Mouse (Mus musculus) intestine, postnatal 0 days (tissue): Measurements from ENCODE around the gene Dlg5. TPM values are rescaled to one million over a fixed set of nuclear protein-coding genes. Genes with fewer than 3 reads are reported as not detected.

ENCODE experiments used
- ATAC-seq: fragments of 200-750 bp; cut with Nextera tagmentation; 2 replicates; pipeline ENCODE4 v1.8.0; 2017; ENCODE audit warnings: mild to moderate bottlenecking, moderate TSS enrichment, moderate library complexity
- H3K27ac ChIP-seq: fragments of 300-500 bp; sonication (generic); 2 replicates; pipeline ENCODE4 v1.5.1; 2014; ENCODE audit warnings: mild to moderate bottlenecking, low read depth, low read length, moderate library complexity
- H3K27me3 ChIP-seq: fragments of 300-500 bp; sonication (generic); replicated peaks from 2 replicates; pipeline ENCODE4 v1.6.1; 2014; ENCODE audit warnings: low read length, mixed read lengths; ENCODE audit not compliant: control insufficient read depth, insufficient read depth
- H3K36me3 ChIP-seq: fragments of 300-500 bp; sonication (generic); 2 replicates; pipeline ENCODE4 v1.6.1; 2014; ENCODE audit warnings: mild to moderate bottlenecking, moderate library complexity; ENCODE audit not compliant: control insufficient read depth, insufficient read depth
- H3K4me1 ChIP-seq: fragments of 300-500 bp; sonication (generic); replicated peaks from 2 replicates; pipeline ENCODE4 v1.6.1; 2014; ENCODE audit warnings: antibody characterized with exemption, low read length, mixed read lengths; ENCODE audit not compliant: control insufficient read depth, insufficient read depth
- H3K4me2 ChIP-seq: fragments of 300-500 bp; sonication (generic); replicated peaks from 2 replicates; pipeline ENCODE4 v1.6.1; 2014; ENCODE audit warnings: low read depth, mild to moderate bottlenecking, moderate library complexity
- H3K4me3 ChIP-seq: fragments of 300-500 bp; sonication (generic); 2 replicates; pipeline ENCODE4 v1.5.1; 2014; ENCODE audit warnings: low read depth, low read length
- H3K9ac ChIP-seq: fragments of 300-500 bp; sonication (generic); 2 replicates; pipeline ENCODE4 v1.6.1; 2014; ENCODE audit warnings: mild to moderate bottlenecking, low read depth, low read length
- H3K9me3 ChIP-seq: fragments of 300-500 bp; sonication (generic); 2 replicates; pipeline ENCODE4 v1.6.1; 2016; ENCODE audit warnings: mixed run types; ENCODE audit not compliant: control insufficient read depth
- CTCF ChIP-seq: sonication (generic); IDR thresholded peaks from 2 replicates; pipeline ENCODE4 v1.5.1; 2016; ENCODE audit warnings: low read depth, mild to moderate bottlenecking, control low read depth, antibody characterized with exemption, moderate library complexity
- WGBS: fragments of 180-500 bp; shearing (Covaris S2); extraction: QIAGEN DNeasy Blood & Tissue Kit; methylation state at CpG from one replicate; pipeline ENCODE4 v1.1.7; 2014; 5-methylcytosine and 5-hydroxymethylcytosine counted together
- polyA plus RNA-seq: library from polyadenylated mRNA; unstranded; fragments of >200 nt; fragmentation: Nextera tagmentation; extraction: Ambion mirVana; gene quantifications from 2 replicates; pipeline ENCODE4 v1.2.1, GENCODE M21; 2015

Gene Dlg5
- polyA plus RNA-seq, 1 experiment from 2014 or later = 5.5 TPM

GRCm38 (mm10) chr14:24106734-24107133 lies 139.0 kb downstream of the Dlg5 start:
- ATAC-seq = no peak
- H3K27ac ChIP-seq = no peak overlapping the region

DNA sequence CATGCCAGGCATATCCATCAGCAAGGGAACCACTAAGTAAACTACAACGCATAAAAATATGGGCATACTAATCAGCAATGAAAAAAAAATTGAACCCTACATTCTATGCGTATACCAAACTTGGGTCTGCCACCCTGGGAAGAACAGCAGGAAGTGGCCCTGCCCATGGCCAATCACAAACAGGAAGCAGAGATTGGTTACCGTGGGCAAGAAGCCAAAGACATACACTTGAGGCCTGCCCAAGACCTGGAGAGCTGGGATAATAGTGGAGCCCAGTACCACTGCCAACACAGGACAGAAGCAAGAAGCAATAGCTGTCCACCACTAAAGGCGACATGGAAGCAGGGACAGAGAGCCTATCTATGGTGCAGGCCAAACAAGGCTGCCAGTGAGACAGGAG lies 146.9 kb downstream of the Dlg5 start:
- no peak overlapping the region for H3K4me3 ChIP-seq
- 74% methylated on average over 4 of the region's 4 CpGs for WGBS

More at GRCm38 (mm10) chr14:24106734-24107133, 139.0 kb downstream of the Dlg5 start:
- Histone ChIP-seq H3K4me3 (no peak overlapping the region), H3K9ac (no peak overlapping the region), H3K27me3 (no peaks in the 10 kb centered on the region), H3K9me3 (no peaks in the 10 kb centered on the region), H3K4me2 (no peak overlapping the region), H3K4me1 (no peaks in the 10 kb centered on the region), H3K36me3 (no peaks in the 10 kb centered on the region)
- WGBS = 85% methylated on average over 2 of the region's 2 CpGs
- no peak for TF ChIP-seq CTCF

DNA sequence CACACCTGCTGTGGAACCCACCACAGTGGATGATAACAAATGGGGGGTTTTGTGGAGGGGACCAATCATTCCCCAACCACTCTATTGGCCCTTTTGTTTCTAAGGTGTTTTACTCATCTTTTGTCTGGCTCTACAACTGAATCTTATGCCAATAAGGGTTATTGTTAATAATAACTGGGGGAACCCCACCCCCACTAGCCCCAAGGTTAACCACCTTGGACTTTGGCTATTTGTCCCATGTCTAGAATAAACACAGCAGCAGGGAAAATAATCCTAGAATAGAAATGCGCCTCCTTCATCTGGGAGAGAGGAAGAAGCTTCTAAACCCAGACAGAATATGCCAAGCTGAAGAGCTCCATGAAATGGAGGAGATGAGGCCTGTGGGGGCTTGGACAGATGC lies 151.1 kb downstream of the Dlg5 start:
- 82% methylated on average over 1 of the region's 1 CpGs for WGBS
- TF ChIP-seq CTCF = no peak

More for the DNA sequence above, 146.9 kb downstream of the Dlg5 start:
- no peaks in the 10 kb centered on the region for H3K9me3 ChIP-seq
- TF ChIP-seq CTCF = no peak
- no peak overlapping the region for H3K27ac ChIP-seq
- ATAC-seq = no peak
- no peaks in the 10 kb centered on the region for H3K27me3 ChIP-seq
- H3K36me3 ChIP-seq = no peaks in the 10 kb centered on the region
- H3K4me1 ChIP-seq = no peaks in the 10 kb centered on the region
- no peak overlapping the region for H3K4me2 ChIP-seq
- H3K9ac ChIP-seq = no peak overlapping the region

GRCm38 (mm10) chr14:24093221-24093620 lies 152.5 kb downstream of the Dlg5 start:
- ATAC-seq = no peak
- Histone ChIP-seq H3K9ac (no peak overlapping the region), H3K4me3 (no peak overlapping the region), H3K4me2 (no peak overlapping the region), H3K9me3 (no peaks in the 10 kb centered on the region), H3K27me3 (no peaks in the 10 kb centered on the region), H3K4me1 (no peaks in the 10 kb centered on the region), H3K36me3 (no peaks in the 10 kb centered on the region), H3K27ac (no peak overlapping the region)
- no peak for TF ChIP-seq CTCF
- WGBS = 99% methylated on average over 4 of the region's 4 CpGs

More for the DNA sequence above, 151.1 kb downstream of the Dlg5 start:
- no peak overlapping the region for H3K27ac ChIP-seq
- no peak overlapping the region for H3K4me3 ChIP-seq
- no peak overlapping the region for H3K9ac ChIP-seq
- ATAC-seq = no peak
- H3K4me1 ChIP-seq = no peaks in the 10 kb centered on the region
- H3K4me2 ChIP-seq = no peak overlapping the region
- no peaks in the 10 kb centered on the region for H3K9me3 ChIP-seq
- H3K36me3 ChIP-seq = no peaks in the 10 kb centered on the region
- no peaks in the 10 kb centered on the region for H3K27me3 ChIP-seq

- no peak for TF ChIP-seq CTCF
- no peaks in the 10 kb centered on the region for H3K27me3 ChIP-seq
- H3K36me3 ChIP-seq = no peaks in the 10 kb centered on the region
- no peaks in the 10 kb centered on the region for H3K9me3 ChIP-seq
- H3K4me3 ChIP-seq = no peak overlapping the region
- ATAC-seq = no peak
- WGBS = 87% methylated on average over 3 of the region's 3 CpGs
- no peak overlapping the region for H3K9ac ChIP-seq
- no peak overlapping the region for H3K4me2 ChIP-seq
- H3K4me1 ChIP-seq = no peaks in the 10 kb centered on the region
- no peak overlapping the region for H3K27ac ChIP-seq
Observed at GRCm38 (mm10) chr14:24092391-24092790, 153.3 kb downstream of the Dlg5 start.

DNA sequence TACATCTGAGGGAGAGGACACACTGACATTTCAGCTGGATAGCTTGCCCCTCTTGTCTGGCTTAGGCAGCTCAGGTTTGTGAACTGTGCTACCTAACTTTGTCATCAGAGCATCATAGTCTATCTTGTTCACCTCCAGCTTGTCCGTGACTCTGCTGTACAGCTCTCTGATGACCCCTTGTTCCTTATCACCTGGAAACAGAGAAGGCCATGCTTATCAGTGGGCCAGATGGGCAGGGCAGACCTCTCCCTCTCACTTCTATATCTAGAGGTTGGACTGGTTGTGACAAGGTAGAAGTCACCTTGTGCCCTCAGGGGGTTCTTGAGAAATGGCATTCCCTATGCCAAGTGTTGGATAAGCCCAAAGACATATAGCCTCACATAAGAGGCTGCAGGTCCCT lies 154.9 kb downstream of the Dlg5 start:
- no peak overlapping the region for H3K9ac ChIP-seq
- H3K36me3 ChIP-seq = no peaks in the 10 kb centered on the region
- 30% methylated on average over 1 of the region's 1 CpGs for WGBS
- no peaks in the 10 kb centered on the region for H3K27me3 ChIP-seq
- H3K4me2 ChIP-seq = no peak overlapping the region
- H3K4me3 ChIP-seq = no peak overlapping the region
- H3K27ac ChIP-seq = no peak overlapping the region
- no peaks in the 10 kb centered on the region for H3K4me1 ChIP-seq
- no peak for TF ChIP-seq CTCF
- no peak for ATAC-seq
- no peaks in the 10 kb centered on the region for H3K9me3 ChIP-seq

- ATAC-seq = no peak
- no peak for TF ChIP-seq CTCF
- Histone ChIP-seq H3K27me3 (no peaks in the 10 kb centered on the region), H3K4me3 (no peak overlapping the region), H3K36me3 (no peaks in the 10 kb centered on the region), H3K4me1 (no peaks in the 10 kb centered on the region), H3K4me2 (no peak overlapping the region), H3K9ac (no peak overlapping the region), H3K27ac (no peak overlapping the region), H3K9me3 (no peaks in the 10 kb centered on the region)
- 83% methylated on average over 3 of the region's 3 CpGs for WGBS
Observed at GRCm38 (mm10) chr14:24089181-24089580, 156.5 kb downstream of the Dlg5 start.
